Comparison of ENCODE assay signal across 7 mouse cellular contexts in genomic region chrX:98936707-98937554, GRCm38 (mm10). TPM values are rescaled to one million over a fixed set of nuclear protein-coding genes. Genes with fewer than 3 reads are reported as not detected.
A peak's percentile ranks its signal among the peaks of the same experiment; 100 is the strongest.
DNase-seq lines count a peak whose midpoint lies in the region; ATAC-seq and TF ChIP-seq lines count a peak whose summit lies in the region.

No protein-coding gene starts in this region.

- peak overlapping the region; percentile 96 for H3K27ac ChIP-seq in intestine, embryonic 16.5 days (ENCODE audit: low read length)
- H3K27ac ChIP-seq in midbrain, embryonic 12.5 days (replicated peaks), result peak overlapping the region; percentile 88
- H3K27ac ChIP-seq in small intestine, adult 2 months (ENCODE audit: insufficient read depth, low read depth, low read length), result peak overlapping the region; percentile 95

- peak; percentile 94 for ATAC-seq in intestine, embryonic 16.5 days
- ATAC-seq in midbrain, embryonic 12.5 days (ENCODE audit: low FRiP score, low read depth), result peak; percentile 93

- TF ChIP-seq CTCF in small intestine, adult 2 months (IDR thresholded peaks at IDR 0.05; ENCODE audit: extremely low read depth, insufficient read length, insufficient replicate concordance, low read depth, low read length), result no peak

- intact Hi-C loops in gastrocnemius, postnatal 36 days (cut with DNase I), result loop anchor here (5.0 kb wide), 1 partner anchor 235 kb away; no protein-coding TSS in a partner anchor
- intact Hi-C loops in left cerebral cortex, postnatal 4 days (cut with DNase I), result no loop called here

- no peaks in the 10 kb centered on the region for H3K27me3 ChIP-seq in intestine, embryonic 16.5 days (replicated peaks; ENCODE audit: control insufficient read depth, insufficient read depth, low read length)
- H3K27me3 ChIP-seq in midbrain, embryonic 12.5 days, result no peaks in the 10 kb centered on the region
- H3K27me3 ChIP-seq in small intestine, adult 2 months (ENCODE audit: control insufficient read depth, insufficient read depth, low read length), result no peaks in the 10 kb centered on the region

- no peak for TF ChIP-seq POLR2A in small intestine, adult 2 months (IDR thresholded peaks at IDR 0.05; ENCODE audit: low read depth, low read length)

- H3K9ac ChIP-seq in intestine, embryonic 16.5 days (ENCODE audit: low read depth, low read length), result peak overlapping the region; percentile 80
- H3K9ac ChIP-seq in midbrain, embryonic 12.5 days (replicated peaks), result peak overlapping the region; percentile 66

- peaks cover 3% of the 10 kb centered on the region; the same call in 1 of the 2 replicates for H3K4me1 ChIP-seq in intestine, embryonic 16.5 days (ENCODE audit: control insufficient read depth, insufficient read depth, low read length)
- peaks cover 8% of the 10 kb centered on the region; the same call in 1 of the 2 replicates for H3K4me1 ChIP-seq in midbrain, embryonic 12.5 days
- no peaks in the 10 kb centered on the region for H3K4me1 ChIP-seq in small intestine, adult 2 months (ENCODE audit: control insufficient read depth, insufficient read depth, insufficient read length, low read length)

- 21% methylated on average over 66 of the region's 66 CpGs for WGBS in intestine, embryonic 16.5 days
- WGBS in midbrain, embryonic 12.5 days, result 28% methylated on average over 66 of the region's 66 CpGs
- 14% methylated on average over 66 of the region's 66 CpGs for WGBS in small intestine, adult 2 months

- H3K4me2 ChIP-seq in intestine, embryonic 16.5 days (ENCODE audit: low read depth, low read length), result peak overlapping the region; percentile 54
- peak overlapping the region; percentile 55 for H3K4me2 ChIP-seq in midbrain, embryonic 12.5 days (replicated peaks)

- H3K4me3 ChIP-seq in intestine, embryonic 16.5 days (ENCODE audit: low read length), result peak overlapping the region; percentile 62
- peak overlapping the region; percentile 58 for H3K4me3 ChIP-seq in midbrain, embryonic 12.5 days
- H3K4me3 ChIP-seq in small intestine, adult 2 months (ENCODE audit: low read depth, low read length), result peak overlapping the region; percentile 90

- no peaks in the 10 kb centered on the region for H3K36me3 ChIP-seq in intestine, embryonic 16.5 days (ENCODE audit: control insufficient read depth, insufficient read depth, low read length)
- H3K36me3 ChIP-seq in midbrain, embryonic 12.5 days, result no peaks in the 10 kb centered on the region
- H3K36me3 ChIP-seq in small intestine, adult 2 months (ENCODE audit: control insufficient read depth, insufficient read depth, low read length), result peaks cover 2% of the 10 kb centered on the region; the same call in 1 of the 2 replicates

- DNase-seq in adrenal gland, adult 2 months, result peak; percentile 95
- DNase-seq in embryo, embryonic 11.5 days (ENCODE audit: low read depth, low spot score), result peak; percentile 78
- DNase-seq in gastrocnemius, postnatal 36 days, result peak; percentile 91 to 94
- DNase-seq in left cerebral cortex, postnatal 4 days, result peak; percentile 95

- H3K9me3 ChIP-seq in intestine, embryonic 16.5 days (ENCODE audit: control insufficient read depth, low read length), result no peaks in the 10 kb centered on the region
- no peaks in the 10 kb centered on the region for H3K9me3 ChIP-seq in midbrain, embryonic 12.5 days

RNA-seq across cellular contexts. Expression of gene Yipf6, which starts 0.8 kb away (rescaled TPM):
- 10 to 100 TPM; 50.7 to 53.2 TPM for total RNA-seq in adrenal gland, adult 2 months (2021)
- 5.9 and 10.4 TPM in 2 replicates for polyA plus RNA-seq in adrenal gland, adult 2 months (2012; rRNA removed)
- total RNA-seq in gastrocnemius, postnatal 36 days (2021), result 1 to 10 TPM; 8.7 to 9.0 TPM
- polyA plus RNA-seq in intestine, embryonic 16.5 days (2015; fragmentation: Nextera tagmentation; extraction: Ambion mirVana), result 26.9 and 27.8 TPM in 2 replicates
- total RNA-seq in left cerebral cortex, postnatal 4 days (2021), result 10 to 100 TPM; 28.0 to 29.8 TPM
- polyA plus RNA-seq in midbrain, embryonic 12.5 days (2016; fragmentation: Nextera tagmentation; extraction: Ambion mirVana), result 21.4 and 25.2 TPM in 2 replicates
- 4.2 and 8.0 TPM in 2 replicates for polyA plus RNA-seq in small intestine, adult 2 months (2012; rRNA removed)

RNA-seq across cellular contexts. Expression of gene Ophn1, which starts 46.1 kb away (rescaled TPM):
- 10 to 100 TPM; 17.2 to 18.8 TPM for total RNA-seq in adrenal gland, adult 2 months (2021)
- polyA plus RNA-seq in adrenal gland, adult 2 months (2012; rRNA removed), result 6.2 and 6.4 TPM in 2 replicates
- total RNA-seq in gastrocnemius, postnatal 36 days (2021), result 1 to 10 TPM; 3.7 to 3.9 TPM
- polyA plus RNA-seq in intestine, embryonic 16.5 days (2015; fragmentation: Nextera tagmentation; extraction: Ambion mirVana), result 8.3 and 9.3 TPM in 2 replicates
- total RNA-seq in left cerebral cortex, postnatal 4 days (2021), result 10 to 100 TPM; 48.7 to 48.9 TPM
- polyA plus RNA-seq in midbrain, embryonic 12.5 days (2016; fragmentation: Nextera tagmentation; extraction: Ambion mirVana), result 35.8 and 37.3 TPM in 2 replicates
- 2.1 and 5.0 TPM in 2 replicates for polyA plus RNA-seq in small intestine, adult 2 months (2012; rRNA removed)

Comparison
In these comparisons a context has a peak if more than half of its experiments do, and no peak if none do; other contexts are left out.
1. Peak in every context shown above with its lines: DNase-seq, ATAC-seq, H3K4me3 ChIP-seq and H3K27ac ChIP-seq.